Mouse (Mus musculus) lung, postnatal 36 days (tissue): ENCODE data around the gene Atp1a2.
"Not testable (repeated sequence)": the region's sequence is repeated elsewhere in the genome, so short reads cannot be mapped to it uniquely, and the experiment has no call there.

ENCODE experiments used
- DNase-seq: peaks from one replicate; pipeline ENCODE4 v3.0.0; 2022; ENCODE audit warnings: mixed read lengths

Gene Atp1a2

GRCm38 (mm10) chr1:172261477-172262078 is 36.3 kb downstream of the Atp1a2 start, which contains the start of gene Igsf8:
TSS of gene Igsf8 (plus strand) at chr1:172261641.
- DNase-seq, result no peak

- no peak for DNase-seq
These were observed 39.5 kb downstream of the Atp1a2 start, which contains the start of gene Atp1a4 for GRCm38 (mm10) chr1:172258314-172258713. TSS of gene Atp1a4 (minus strand) at chr1:172258414.

- DNase-seq, result peak; percentile 26
These were observed 50.2 kb downstream of the Atp1a2 start for GRCm38 (mm10) chr1:172247679-172248078.

- DNase-seq, result no peak
These were observed 50.6 kb downstream of the Atp1a2 start for GRCm38 (mm10) chr1:172247216-172247615.

- DNase-seq, result not testable (repeated sequence)
These were observed 53.2 kb downstream of the Atp1a2 start for GRCm38 (mm10) chr1:172244645-172245044.

- peak; percentile 58 for DNase-seq
These were observed 54.2 kb downstream of the Atp1a2 start for GRCm38 (mm10) chr1:172243547-172244205.

GRCm38 (mm10) chr1:172242401-172242800 is 55.5 kb downstream of the Atp1a2 start:
- peak; percentile 32 for DNase-seq

- peak; percentile 22 for DNase-seq
These were observed 56.7 kb downstream of the Atp1a2 start for GRCm38 (mm10) chr1:172240945-172241708.

- DNase-seq, result no peak
These were observed 68.6 kb downstream of the Atp1a2 start for GRCm38 (mm10) chr1:172229215-172229614.

- no peak for DNase-seq
These were observed 69.7 kb downstream of the Atp1a2 start for GRCm38 (mm10) chr1:172228209-172228608.
